Comparison of ENCODE assay signal across 19 mouse cellular contexts in the genomic region with DNA sequence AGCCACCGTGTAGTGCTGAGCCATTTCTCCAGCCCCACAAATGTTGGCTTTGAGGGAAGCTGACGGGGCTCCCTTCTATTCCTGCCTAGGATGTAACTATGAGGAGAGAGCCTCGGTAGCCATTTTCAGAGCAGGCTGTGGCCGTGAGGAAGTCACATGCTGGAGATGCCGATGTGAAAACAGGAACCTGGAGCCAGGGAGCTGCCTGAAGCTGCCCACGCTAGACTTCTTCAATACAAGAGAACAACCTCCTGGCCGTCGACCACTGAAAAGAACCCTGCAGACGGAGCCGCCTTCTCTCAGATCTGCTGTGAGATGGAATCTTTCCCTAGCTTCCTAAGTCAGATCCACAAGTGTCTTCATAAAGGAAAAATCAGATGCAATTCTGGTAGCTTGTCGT. TPM values are rescaled to one million over a fixed set of nuclear protein-coding genes. Genes with fewer than 3 reads are reported as not detected.
DNase-seq lines count a peak whose midpoint lies in the region; ATAC-seq and TF ChIP-seq lines count a peak whose summit lies in the region.
"Had no signal": no experiment of that assay in that cellular context is flagged by ENCODE, and none has a peak within 500 bp of the region (broad histone marks: within the 10 kb centered on the region; RNA-seq: fewer than 3 reads in every experiment).

No protein-coding gene starts in this region.

- TF ChIP-seq CTCF in lung, postnatal 0 days (IDR thresholded peaks at IDR 0.05): no peak
- no peak for TF ChIP-seq CTCF in lung, adult 2 months (IDR thresholded peaks at IDR 0.05; ENCODE audit: insufficient read depth, low read length)

- no peak for DNase-seq in heart, adult 18-20 months
- DNase-seq in lung, postnatal 0 days (ENCODE audit: low spot score): peak; percentile 17
- DNase-seq in lung, adult 2 months: no peak
- DNase-seq in right cerebral cortex, postnatal 4 days: no peak
- DNase-seq: adrenal gland, postnatal 36 days; cerebellum, postnatal 25 days; forebrain, postnatal 0 days; gastrocnemius, postnatal 10 days; heart, postnatal 10 days; kidney, adult 2 months; lung, postnatal 14 days; midbrain, embryonic 14.5 days; thymus, adult 2 months had no signal

- ATAC-seq in heart, embryonic 16.5 days (replicated peaks; ENCODE audit: extremely low read depth, insufficient read depth, low FRiP score): no peak
- no peak for ATAC-seq in lung, postnatal 0 days
- ATAC-seq in common myeloid progenitor, adult 5-6 weeks (replicated peaks; ENCODE audit: low read depth, poor library complexity, severe bottlenecking): peak; percentile 63; the same call in 1 of the 2 replicates
- ATAC-seq in monocyte, adult 5-6 weeks (replicated peaks; ENCODE audit: insufficient number of reproducible peaks, low FRiP score, low TSS enrichment, poor library complexity, severe bottlenecking): peak; percentile 65
- no peak for ATAC-seq in forebrain, embryonic 12.5 days (ENCODE audit: low FRiP score)
- ATAC-seq: forebrain, postnatal 0 days; hindbrain, postnatal 0 days had no signal

- peak overlapping the region; percentile 20; the same call in 1 of the 2 replicates for H3K9ac ChIP-seq in heart, embryonic 16.5 days (ENCODE audit: low read length)
- H3K9ac ChIP-seq in lung, postnatal 0 days (replicated peaks; ENCODE audit: low read depth): no peak overlapping the region
- H3K9ac ChIP-seq in forebrain, embryonic 12.5 days: no peak overlapping the region
- H3K9ac ChIP-seq: forebrain, postnatal 0 days had no signal

- H3K4me2 ChIP-seq in heart, embryonic 16.5 days (ENCODE audit: low read depth, low read length): peak overlapping the region; percentile 9; the same call in 1 of the 2 replicates
- no peak overlapping the region for H3K4me2 ChIP-seq in lung, postnatal 0 days (replicated peaks; ENCODE audit: low read depth, low read length)
- no peak overlapping the region for H3K4me2 ChIP-seq in forebrain, embryonic 12.5 days
- H3K4me2 ChIP-seq: liver, embryonic 11.5 days had no signal

- no peaks in the 10 kb centered on the region for H3K27me3 ChIP-seq in heart, embryonic 16.5 days (ENCODE audit: control insufficient read depth, insufficient read depth, low read length)
- H3K27me3 ChIP-seq in lung, postnatal 0 days (replicated peaks; ENCODE audit: insufficient read depth, low read length): no peaks in the 10 kb centered on the region
- H3K27me3 ChIP-seq in forebrain, embryonic 12.5 days: peaks cover 5% of the 10 kb centered on the region; the same call in 1 of the 2 replicates

- no peak overlapping the region for H3K4me3 ChIP-seq in heart, embryonic 16.5 days (ENCODE audit: low read length)
- H3K4me3 ChIP-seq in lung, postnatal 0 days (ENCODE audit: low read depth, low read length): no peak overlapping the region
- no peak overlapping the region for H3K4me3 ChIP-seq in lung, adult 2 months (replicated peaks; ENCODE audit: extremely low read depth, low read depth, low read length)
- H3K4me3 ChIP-seq in forebrain, embryonic 12.5 days (replicated peaks): no peak overlapping the region

- no peak for TF ChIP-seq POLR2A in lung, adult 2 months (IDR thresholded peaks at IDR 0.05; ENCODE audit: borderline replicate concordance, extremely low read depth, low read depth, low read length)

- H3K27ac ChIP-seq in heart, embryonic 16.5 days (ENCODE audit: low read length): no peak overlapping the region
- H3K27ac ChIP-seq in lung, postnatal 0 days (ENCODE audit: low read length): no peak overlapping the region
- no peak overlapping the region for H3K27ac ChIP-seq in forebrain, embryonic 12.5 days
- H3K27ac ChIP-seq: hindbrain, postnatal 0 days had no signal

- 0 out of 2 replicates have a peak, but pooled peaks cover 6% of the 10 kb centered on the region for H3K9me3 ChIP-seq in heart, embryonic 16.5 days (replicated peaks; ENCODE audit: control insufficient read depth, low read length)
- no peaks in the 10 kb centered on the region for H3K9me3 ChIP-seq in lung, postnatal 0 days (ENCODE audit: low read length)
- H3K9me3 ChIP-seq in forebrain, embryonic 12.5 days: no peaks in the 10 kb centered on the region

- H3K4me1 ChIP-seq in heart, embryonic 16.5 days (ENCODE audit: control insufficient read depth, insufficient read depth, low read length): no peaks in the 10 kb centered on the region
- H3K4me1 ChIP-seq in lung, postnatal 0 days (ENCODE audit: insufficient read depth, low read depth, low read length): no peaks in the 10 kb centered on the region
- H3K4me1 ChIP-seq in lung, adult 2 months (ENCODE audit: control insufficient read depth, insufficient read depth, low read length): no peaks in the 10 kb centered on the region
- no peaks in the 10 kb centered on the region for H3K4me1 ChIP-seq in forebrain, embryonic 12.5 days

- no peaks in the 10 kb centered on the region for H3K36me3 ChIP-seq in heart, embryonic 16.5 days (ENCODE audit: control insufficient read depth, insufficient read depth)
- no peaks in the 10 kb centered on the region for H3K36me3 ChIP-seq in lung, postnatal 0 days (ENCODE audit: insufficient read depth, low read length)
- no peaks in the 10 kb centered on the region for H3K36me3 ChIP-seq in forebrain, embryonic 12.5 days (replicated peaks)

- 41% methylated on average over 11 of the region's 11 CpGs for WGBS in heart, embryonic 16.5 days
- 39% methylated on average over 11 of the region's 11 CpGs for WGBS in lung, postnatal 0 days
- 41% methylated on average over 11 of the region's 11 CpGs for WGBS in lung, adult 2 months
- WGBS in forebrain, embryonic 12.5 days: 70% methylated on average over 11 of the region's 11 CpGs

- TF ChIP-seq EP300 in lung, postnatal 0 days (IDR thresholded peaks at IDR 0.05): no peak

RNA-seq across cellular contexts. Expression of gene Bak1, which starts 23.2 kb away (rescaled TPM):
- 5.8 and 6.2 TPM in 2 replicates for polyA plus RNA-seq in heart, embryonic 16.5 days (2015; fragmentation: Nextera tagmentation; extraction: Ambion mirVana)
- total RNA-seq in heart, adult 18-20 months (2021): 10 to 100 TPM; 14.9 to 16.4 TPM
- polyA plus RNA-seq in lung, postnatal 0 days (2015; fragmentation: Nextera tagmentation; extraction: Ambion mirVana): 3.8 and 4.0 TPM in 2 replicates
- 48.2 and 55.8 TPM in 2 replicates for polyA plus RNA-seq in lung, adult 2 months (2012; rRNA removed)
- total RNA-seq in common myeloid progenitor, adult 5-6 weeks (2017): 43.9 and 53.3 TPM in 2 replicates
- 39.5 to 56.8 TPM (median 45.8 TPM) in 3 replicates for total RNA-seq in monocyte, adult 5-6 weeks (2017)
- polyA plus RNA-seq in forebrain, embryonic 12.5 days (2016; fragmentation: Nextera tagmentation; extraction: Ambion mirVana): 3.0 and 3.1 TPM in 2 replicates

RNA-seq across cellular contexts. Expression of gene Zbtb9, which starts 32.7 kb away (rescaled TPM):
- 10.0 and 12.0 TPM in 2 replicates for polyA plus RNA-seq in heart, embryonic 16.5 days (2015; fragmentation: Nextera tagmentation; extraction: Ambion mirVana)
- total RNA-seq in heart, adult 18-20 months (2021): 1 to 10 TPM; 2.6 to 3.7 TPM
- 9.3 and 9.9 TPM in 2 replicates for polyA plus RNA-seq in lung, postnatal 0 days (2015; fragmentation: Nextera tagmentation; extraction: Ambion mirVana)
- 14.1 and 14.5 TPM in 2 replicates for polyA plus RNA-seq in lung, adult 2 months (2012; rRNA removed)
- total RNA-seq in common myeloid progenitor, adult 5-6 weeks (2017): 25.1 and 27.9 TPM in 2 replicates
- total RNA-seq in monocyte, adult 5-6 weeks (2017): 23.5 to 34.2 TPM (median 32.3 TPM) in 3 replicates
- polyA plus RNA-seq in forebrain, embryonic 12.5 days (2016; fragmentation: Nextera tagmentation; extraction: Ambion mirVana): 18.9 and 20.0 TPM in 2 replicates

RNA-seq across cellular contexts. Expression of gene Itpr3, which starts 51.5 kb away (rescaled TPM):
- 2.2 and 2.6 TPM in 2 replicates for polyA plus RNA-seq in heart, embryonic 16.5 days (2015; fragmentation: Nextera tagmentation; extraction: Ambion mirVana)
- total RNA-seq in heart, adult 18-20 months (2021): 1 to 10 TPM; 4.1 to 5.8 TPM
- 3.6 and 3.9 TPM in 2 replicates for polyA plus RNA-seq in lung, postnatal 0 days (2015; fragmentation: Nextera tagmentation; extraction: Ambion mirVana)
- polyA plus RNA-seq in lung, adult 2 months (2012; rRNA removed): 22.0 and 22.5 TPM in 2 replicates
- total RNA-seq in common myeloid progenitor, adult 5-6 weeks (2017): 6.9 and 13.2 TPM in 2 replicates
- total RNA-seq in monocyte, adult 5-6 weeks (2017): 25.3 to 46.9 TPM (median 28.9 TPM) in 3 replicates
- 1.6 and 3.3 TPM in 2 replicates for polyA plus RNA-seq in forebrain, embryonic 12.5 days (2016; fragmentation: Nextera tagmentation; extraction: Ambion mirVana)

Comparison
In these comparisons a context has a peak if more than half of its experiments do, and no peak if none do; other contexts are left out.
1. ATAC-seq: peak in common myeloid progenitor, adult 5-6 weeks (single experiment) and monocyte, adult 5-6 weeks (single experiment); none in heart, embryonic 16.5 days (single experiment), lung, postnatal 0 days (single experiment) and forebrain, embryonic 12.5 days (single experiment).